Mouse (Mus musculus) left cerebral cortex, postnatal 4 days (tissue): ENCODE data around the gene Mypop. TPM values are rescaled to one million over a fixed set of nuclear protein-coding genes. Genes with fewer than 3 reads are reported as not detected.
A peak's percentile ranks its signal among the peaks of the same experiment; 100 is the strongest.

ENCODE experiments used
- DNase-seq: peaks from one replicate; pipeline ENCODE4 v3.0.0-alpha.2; 2022
- intact Hi-C: fragments of 180-260 bp; cut with DNase I; formaldehyde crosslinking; loops from one replicate; pipeline ENCODE4 v1.15.1; 2025
- total RNA-seq, 2 experiments: library from RNA; stranded (reverse); gene quantifications; 2 replicates each; pipeline ENCODE4 v1.2.3; 2021

The Mypop gene
- 10 to 100 TPM; 18.8 to 20.2 TPM for total RNA-seq

DNA sequence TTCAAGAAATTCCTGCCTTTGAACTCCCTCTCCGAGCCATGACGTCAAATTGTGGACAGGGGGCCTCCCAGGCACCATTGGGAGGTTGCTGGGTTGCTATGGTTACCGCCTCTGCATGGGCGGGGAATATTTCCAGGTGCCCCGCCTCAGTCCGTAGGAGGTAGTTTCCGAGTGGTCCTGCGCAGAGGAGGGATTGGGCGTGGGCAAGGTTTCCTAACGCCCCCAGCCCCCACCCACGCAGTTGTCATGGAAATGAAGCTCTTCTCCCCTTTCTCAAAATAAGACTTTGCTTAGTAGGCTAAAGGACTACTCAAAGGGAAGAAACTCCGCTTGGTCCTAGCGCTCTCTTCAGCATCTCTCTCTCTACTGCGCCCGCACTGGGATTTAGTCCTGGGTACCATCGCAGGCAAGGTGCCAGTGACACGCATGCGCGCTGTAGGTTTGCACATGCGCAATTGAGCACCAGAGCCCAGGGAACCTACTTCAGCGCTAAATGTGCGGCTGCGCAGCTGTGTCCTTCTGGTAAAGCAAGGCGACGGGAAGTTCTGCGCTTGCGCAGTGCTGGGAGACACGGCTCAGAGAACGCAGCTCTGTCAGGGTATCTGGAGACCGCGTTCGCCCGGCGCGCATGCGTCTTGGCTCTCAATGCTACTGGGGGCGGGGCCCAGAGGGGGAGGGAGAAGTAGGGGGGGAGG, at the start of gene Mypop:
Mypop (plus strand) TSS at position 645 of the 695 bp plus-strand sequence.
- intact Hi-C loops: no loop called here
- DNase-seq: peak; percentile 100

DNA sequence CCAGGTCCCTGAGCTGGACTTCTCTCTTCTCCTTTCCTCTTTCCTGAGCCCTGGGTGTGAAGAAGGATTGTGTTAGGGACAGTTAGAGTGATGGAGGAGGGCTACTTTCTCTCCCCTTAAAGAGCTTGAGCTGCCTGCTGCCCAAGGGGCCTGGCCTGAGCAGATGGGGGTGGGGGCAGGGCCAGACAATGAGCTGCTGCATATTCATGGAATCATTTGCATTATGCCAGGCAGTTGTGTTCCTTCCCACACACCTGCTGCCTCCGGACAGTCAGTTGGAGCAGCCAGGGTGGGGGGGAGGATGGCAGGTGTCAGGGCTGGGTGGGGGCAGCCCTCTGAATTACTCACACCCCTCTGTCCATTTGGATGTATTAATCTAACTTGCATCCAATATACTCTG, 48.7 kb upstream of the Mypop start:
- intact Hi-C loops: no loop called here
- DNase-seq: peak; percentile 90

DNA sequence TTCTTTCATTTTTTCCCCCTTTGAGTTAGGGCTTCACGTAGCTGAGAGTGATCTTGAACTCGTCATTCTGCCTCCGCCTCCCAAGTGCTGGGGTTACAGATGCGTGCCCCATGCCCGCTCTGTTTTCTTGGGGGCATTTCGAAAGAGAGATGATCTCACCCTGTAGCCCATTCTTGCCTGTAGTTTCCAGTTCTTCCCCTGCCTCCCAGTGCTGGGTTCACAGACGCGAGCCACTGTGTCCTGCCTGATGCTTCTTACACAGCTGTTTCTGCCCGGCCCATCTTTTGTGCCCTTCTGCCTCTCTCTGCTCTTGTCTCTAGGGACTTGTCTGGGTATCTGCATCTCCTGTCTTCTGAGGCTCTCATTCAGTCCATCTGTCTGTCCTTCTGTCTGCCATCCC, 48.2 kb upstream of the Mypop start:
- intact Hi-C loops: no loop called here
- no peak for DNase-seq

DNA sequence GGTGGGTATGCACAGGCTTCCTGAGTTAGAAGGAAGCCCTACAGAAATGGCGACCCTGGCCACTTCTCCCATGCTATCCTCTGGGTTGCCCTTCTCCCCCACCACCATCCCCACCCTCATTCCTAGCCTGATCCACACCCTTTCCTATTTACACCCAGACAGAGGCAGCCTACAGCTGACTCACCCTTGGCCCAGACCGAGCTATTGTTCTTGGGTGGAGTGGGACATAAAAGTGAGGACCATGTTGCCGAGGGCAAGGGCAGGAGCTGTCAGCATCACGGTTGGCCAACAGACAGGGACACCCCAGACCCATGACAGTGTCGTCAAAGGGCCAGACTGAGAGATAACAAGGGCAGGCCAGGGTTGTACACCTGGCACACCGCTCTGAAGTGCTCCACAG, 42.9 kb upstream of the Mypop start:
- intact Hi-C loops: no loop called here
- DNase-seq: no peak

DNA sequence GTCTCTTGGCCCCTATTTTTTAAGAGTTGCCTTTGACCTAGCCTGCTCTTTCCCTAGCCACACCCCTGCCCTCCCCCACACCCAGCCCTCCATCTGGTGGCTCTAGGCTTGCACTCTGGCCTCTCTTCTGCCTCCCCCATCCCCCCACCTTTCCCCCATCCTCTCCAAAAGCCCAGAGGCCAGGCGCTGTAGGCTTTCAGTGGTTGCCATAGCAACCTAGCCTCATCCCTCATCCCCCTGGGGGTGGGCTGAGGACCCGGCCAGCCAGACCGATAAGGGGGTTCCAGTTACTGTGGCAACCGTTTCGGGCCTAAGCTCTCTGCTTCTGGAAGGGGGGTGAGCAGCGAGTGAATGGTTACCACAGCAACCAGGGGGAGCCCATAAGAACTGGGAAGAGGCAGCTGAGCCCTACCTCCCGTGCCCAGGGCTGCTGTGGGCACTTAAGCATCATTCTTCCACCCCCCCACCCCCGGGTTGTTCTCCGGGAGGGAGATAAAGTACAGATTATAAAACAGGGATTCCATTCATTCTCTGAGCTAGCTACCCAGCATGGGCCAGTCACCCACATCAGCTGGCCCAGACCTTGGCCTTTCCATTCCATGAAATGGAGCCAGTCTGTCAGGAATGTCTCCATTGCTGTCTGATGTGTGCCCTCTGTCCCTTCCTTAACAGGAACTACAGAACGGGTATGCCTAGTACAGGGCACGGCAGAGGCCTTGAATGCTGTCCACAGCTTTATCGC, 41.1 kb upstream of the Mypop start:
- intact Hi-C loops: loop anchor here (5.0 kb wide), 1 partner anchor 53 kb away; no protein-coding TSS in a partner anchor
- peak; percentile 91 for DNase-seq

DNA sequence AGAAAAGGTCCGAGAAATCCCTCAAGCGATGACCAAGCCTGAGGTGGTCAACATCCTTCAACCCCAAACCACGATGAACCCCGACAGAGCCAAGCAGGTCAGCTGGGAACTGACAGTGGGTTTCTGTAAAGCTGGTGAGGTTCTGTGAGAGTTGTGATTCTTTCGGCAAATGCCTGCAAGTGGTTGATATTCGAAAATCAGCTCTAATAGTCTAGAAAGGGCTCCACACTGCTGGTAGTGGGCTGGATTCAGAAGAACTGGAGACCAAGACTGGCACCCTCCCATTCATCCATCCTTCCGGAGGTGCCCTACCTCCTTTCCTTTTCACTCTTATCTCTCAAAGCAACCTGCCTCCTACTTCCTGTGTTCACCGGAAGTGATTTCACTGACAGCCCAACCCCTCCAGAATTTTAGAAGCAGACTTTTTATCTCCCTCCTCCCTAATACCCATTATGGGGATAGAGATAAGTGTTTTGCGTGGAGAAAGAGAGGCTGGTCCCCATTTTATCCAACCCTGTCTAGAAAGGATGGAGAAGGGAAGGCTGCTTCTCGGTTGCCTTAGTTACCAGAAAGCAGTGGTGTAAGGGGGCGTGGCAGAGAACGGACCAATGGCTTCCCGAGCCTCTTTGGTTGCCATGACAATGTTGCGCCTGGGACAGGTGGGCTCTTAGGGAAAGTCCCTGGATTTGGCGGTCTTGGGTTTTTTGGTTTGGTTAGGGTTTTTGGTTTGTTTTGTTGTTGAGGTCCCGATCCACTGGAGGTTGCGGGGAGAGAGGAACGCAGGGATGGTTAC, 40.3 kb upstream of the Mypop start:
- intact Hi-C loops: loop anchor here (5.0 kb wide), 1 partner anchor 53 kb away; no protein-coding TSS in a partner anchor
- peak; percentile 53 for DNase-seq

DNA sequence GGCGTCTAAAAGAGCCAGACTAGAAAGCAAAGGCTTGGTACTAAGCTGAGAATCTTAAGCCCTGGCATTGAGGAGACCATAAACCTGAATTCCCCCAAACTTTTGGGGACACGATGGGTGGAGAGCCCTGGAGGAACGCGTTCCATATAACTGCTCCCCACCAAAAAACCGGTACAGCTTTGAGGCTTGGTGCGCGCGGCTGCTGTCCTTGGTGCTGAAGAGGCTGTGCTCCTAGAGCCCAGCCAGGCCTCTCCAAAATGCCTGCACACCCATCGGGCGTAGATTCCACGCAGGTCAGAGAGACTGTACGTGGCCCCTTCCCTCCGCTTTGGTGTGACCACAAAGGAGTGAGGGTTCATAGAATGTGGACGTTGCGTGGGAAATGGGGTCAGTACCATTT, 39.6 kb upstream of the Mypop start:
- intact Hi-C loops: loop anchor here (5.0 kb wide), 1 partner anchor 54 kb away; no protein-coding TSS in a partner anchor
- no peak for DNase-seq

DNA sequence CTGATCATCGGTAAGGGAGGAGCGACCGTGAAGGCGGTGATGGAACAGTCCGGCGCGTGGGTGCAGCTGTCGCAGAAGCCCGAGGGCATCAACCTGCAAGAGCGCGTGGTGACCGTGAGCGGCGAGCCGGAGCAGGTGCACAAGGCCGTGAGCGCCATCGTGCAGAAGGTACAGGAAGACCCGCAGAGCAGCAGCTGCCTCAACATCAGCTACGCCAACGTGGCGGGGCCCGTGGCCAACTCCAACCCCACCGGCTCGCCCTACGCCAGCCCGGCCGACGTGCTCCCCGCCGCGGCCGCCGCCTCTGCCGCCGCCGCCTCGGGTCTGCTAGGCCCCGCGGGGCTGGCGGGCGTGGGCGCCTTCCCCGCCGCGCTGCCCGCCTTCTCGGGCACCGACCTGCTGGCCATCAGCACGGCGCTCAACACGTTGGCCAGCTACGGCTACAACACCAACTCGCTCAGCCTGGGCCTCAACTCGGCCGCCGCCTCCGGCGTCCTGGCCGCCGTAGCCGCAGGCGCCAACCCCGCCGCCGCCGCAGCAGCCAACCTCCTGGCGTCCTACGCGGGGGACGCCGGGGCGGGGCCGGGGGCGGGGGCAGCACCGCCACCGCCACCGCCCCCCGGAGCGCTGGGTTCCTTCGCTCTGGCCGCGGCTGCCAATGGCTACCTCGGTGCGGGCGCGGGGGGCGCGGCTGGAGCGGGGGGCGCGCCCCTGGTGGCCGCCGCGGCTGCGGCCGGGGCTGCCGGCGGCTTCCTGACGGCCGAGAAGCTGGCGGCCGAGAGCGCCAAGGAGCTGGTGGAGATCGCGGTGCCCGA, 33.3 kb upstream of the Mypop start:
- intact Hi-C loops: no loop called here

DNA sequence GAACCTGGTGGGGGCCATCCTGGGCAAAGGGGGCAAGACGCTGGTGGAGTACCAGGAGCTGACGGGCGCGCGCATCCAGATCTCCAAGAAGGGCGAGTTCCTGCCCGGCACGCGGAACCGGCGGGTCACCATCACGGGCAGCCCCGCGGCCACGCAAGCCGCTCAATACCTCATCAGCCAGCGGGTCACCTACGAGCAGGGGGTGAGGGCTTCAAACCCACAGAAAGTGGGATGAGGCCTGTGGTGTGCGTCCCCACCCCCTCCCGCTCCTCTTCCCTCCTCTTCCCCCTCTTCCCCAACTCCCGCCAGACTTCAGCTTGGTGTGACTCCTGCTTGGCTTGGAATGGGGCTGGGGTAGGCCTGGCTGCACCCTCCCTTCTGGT, 32.7 kb upstream of the Mypop start:
- intact Hi-C loops: no loop called here
- DNase-seq: no peak

More for the DNA sequence above, 33.3 kb upstream of the Mypop start:
- DNase-seq: peak; percentile 85

DNA sequence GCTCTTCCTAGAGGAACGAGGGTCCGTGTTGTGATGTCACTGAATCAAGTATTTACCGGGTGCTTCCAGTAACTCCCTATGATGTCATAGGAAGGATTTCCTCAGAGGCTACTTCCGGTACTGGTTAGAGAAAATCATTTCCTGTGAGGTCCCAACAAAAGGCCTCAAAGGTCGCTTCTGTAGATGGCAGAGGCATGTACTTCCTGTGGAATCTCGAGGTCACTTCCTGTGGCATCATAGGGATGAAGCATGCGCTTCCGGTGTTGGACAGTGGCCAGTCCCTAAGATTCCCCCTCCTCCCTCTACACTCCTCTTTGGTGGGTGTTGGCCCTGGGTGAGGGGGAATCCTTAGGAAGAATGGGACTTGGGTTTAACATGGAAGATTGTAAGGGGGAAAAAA, 31.6 kb upstream of the Mypop start:
- no peak for DNase-seq
- intact Hi-C loops: no loop called here

DNA sequence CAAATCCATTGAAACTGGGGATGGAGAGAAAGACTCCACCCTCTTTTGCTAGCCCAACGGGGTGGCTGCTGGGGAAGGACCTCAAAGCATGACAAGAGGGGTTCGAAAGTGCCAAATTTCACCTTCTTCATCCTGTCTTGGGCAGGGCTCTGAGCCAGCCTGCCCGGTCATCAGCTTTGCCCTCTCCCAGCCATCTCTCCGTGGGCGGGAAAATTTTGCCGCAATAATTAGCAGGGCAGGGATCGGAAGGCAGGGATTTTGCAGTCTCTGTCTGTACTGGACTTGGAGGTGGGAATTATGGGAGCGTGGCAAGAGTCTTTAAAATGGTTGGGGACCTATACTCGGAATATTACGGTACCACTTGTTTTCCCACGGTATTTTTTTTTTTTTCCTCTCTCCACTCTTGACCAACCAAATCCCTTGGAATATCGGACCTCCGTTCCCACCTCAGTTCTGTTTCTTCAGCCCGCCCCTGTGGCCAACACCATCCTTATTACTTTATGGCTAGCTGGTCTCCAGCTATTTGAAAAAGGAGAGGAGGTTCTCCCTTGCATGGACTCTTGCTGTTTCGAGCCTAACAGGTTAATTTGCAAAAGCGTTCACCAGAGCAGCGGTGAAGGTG, 28.8 kb upstream of the Mypop start:
- intact Hi-C loops: no loop called here
- DNase-seq: no peak

DNA sequence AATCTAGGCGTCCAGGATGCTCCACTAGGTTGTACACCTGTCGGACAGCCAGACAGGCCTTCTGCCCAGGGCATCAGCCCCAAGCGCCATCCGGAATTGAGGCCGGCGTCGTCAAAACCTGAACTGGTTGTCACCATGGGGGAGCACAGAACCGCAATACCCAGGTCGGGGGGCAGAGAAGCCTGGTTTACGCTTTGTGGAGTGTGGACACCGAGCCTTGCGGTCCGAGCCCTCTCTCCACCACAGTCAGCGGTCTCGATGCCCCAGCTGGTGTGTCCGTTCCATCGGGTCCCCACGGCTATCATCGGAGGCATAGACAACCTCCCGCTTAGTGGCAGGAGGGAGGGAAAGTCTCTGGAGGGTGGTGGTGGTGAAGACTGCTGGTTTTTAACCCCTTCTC, 28.2 kb upstream of the Mypop start:
- intact Hi-C loops: no loop called here
- no peak for DNase-seq

DNA sequence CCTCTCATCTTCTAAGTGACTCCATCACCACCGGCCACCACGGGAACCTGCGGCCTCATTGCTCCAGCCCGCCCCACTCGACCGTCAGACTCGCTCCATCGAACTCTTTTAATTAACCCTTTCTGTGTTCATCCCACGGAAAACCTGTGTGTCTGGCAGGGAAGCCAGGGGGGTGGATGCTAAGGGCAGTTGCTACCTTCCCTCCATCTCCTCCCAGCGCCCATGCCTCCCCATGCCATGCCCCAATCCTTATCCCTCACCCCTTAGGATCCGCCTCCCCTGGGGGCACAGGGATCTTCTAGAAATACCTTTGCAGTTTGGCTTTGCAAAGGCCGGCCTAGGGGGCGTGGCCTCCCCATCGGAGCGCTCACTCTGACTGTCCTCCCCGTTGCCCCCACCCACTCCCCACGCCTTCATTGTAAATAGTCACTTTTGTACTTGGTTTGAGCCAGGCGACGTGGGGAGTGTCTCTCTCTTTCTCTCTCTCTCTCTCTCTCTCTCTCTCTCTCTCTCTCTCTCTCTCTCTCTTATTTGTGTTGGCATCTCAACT, 27.7 kb upstream of the Mypop start:
- intact Hi-C loops: no loop called here
- DNase-seq: no peak

DNA sequence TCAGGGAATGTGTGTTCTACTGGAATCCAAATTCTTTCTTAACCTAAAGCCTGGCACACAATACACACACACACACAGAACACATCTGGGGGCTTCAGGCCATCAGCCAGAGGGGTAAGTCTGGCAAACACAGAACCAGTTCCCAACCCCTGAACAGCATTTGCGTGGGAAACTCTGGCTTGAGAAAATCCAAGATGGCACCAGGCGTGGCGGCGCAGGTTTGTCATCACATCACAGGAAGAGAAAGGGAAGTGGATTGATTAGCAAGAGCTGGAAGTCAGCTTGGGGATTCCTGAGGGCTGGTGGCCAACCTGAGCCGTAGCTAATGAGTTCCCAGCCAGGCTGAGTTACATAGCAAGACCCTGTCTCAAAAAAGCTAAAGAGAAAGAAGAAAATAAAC, 25.7 kb upstream of the Mypop start:
- DNase-seq: no peak
- intact Hi-C loops: no loop called here

DNA sequence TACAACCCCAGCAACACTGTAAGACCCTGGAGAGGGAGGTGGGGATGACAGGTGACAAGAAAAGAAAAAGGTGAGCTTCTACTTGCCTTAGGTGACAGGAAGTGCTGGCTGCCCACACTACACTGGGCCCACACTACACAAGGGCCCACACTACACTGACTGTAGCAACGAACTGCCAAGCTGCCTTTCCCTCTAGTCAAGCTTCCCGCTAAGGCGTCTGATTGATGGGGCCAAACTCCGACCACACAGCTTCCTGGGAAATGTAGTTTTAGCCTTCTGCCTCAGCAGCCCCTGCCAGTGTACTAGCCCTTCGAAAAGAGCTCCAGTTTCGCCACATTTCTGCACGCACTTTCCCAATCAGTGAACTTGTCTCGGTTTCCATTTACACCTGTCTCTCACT, 23.4 kb upstream of the Mypop start:
- intact Hi-C loops: no loop called here
- no peak for DNase-seq

DNA sequence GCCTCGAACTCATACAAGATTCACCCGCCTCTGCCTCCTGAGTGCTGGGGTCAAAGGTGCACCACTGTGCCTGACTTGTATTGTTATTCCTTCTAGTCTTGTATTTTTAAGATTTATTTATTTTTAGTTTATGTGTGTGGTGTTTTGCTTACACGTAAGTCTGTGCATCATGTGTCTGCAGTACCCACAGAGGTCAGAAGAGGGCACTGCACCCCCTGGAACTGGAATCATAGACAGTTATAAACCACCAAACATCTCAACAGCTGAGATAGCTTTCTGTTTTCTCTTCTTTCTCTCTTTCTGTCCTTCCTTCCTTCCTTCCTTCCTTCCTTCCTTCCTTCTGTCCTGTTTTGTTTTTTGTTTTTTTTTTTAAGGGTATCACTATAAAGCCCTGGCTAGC, 20.1 kb upstream of the Mypop start:
- DNase-seq: no peak
- intact Hi-C loops: no loop called here

DNA sequence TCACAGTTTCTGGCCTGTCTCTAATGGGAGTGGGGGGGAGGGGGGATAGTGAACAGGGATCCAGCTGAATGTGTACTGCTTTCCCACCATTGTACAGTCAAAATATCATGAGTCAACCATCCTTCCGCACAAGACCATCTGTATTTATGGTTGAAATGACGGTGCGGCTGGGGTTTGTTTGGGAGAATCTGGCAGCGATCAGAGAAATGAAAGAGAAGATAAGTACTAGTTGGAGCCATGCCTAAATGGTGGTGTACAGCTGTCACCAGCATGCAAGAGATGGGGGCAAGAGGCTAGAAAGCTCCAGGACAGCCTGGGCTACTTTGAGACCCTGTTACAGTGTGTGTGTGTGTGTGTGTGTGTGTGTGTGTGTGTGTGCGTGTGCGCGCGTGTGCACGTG, 12.7 kb upstream of the Mypop start:
- intact Hi-C loops: no loop called here
- DNase-seq: no peak

DNA sequence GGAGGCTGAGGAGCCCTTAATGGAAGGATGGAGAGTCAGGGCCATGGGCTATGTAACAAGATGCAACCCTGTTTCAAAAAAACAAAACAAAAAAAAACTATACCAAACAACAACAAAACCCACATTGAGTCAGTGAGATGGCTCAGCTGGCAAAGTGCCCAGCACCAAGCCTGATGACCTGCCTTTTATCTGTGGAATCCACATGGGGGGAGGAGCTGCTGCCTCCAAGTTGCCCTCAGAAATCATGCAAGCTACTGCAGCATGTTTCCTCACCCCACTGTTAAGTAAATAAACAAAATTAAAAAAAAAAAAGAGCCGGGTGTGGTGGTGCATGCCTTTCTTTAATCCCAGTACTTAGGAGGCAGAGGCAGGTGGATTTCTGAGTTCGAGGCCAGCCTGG, 4.5 kb upstream of the Mypop start:
- DNase-seq: no peak
- intact Hi-C loops: no loop called here

DNA sequence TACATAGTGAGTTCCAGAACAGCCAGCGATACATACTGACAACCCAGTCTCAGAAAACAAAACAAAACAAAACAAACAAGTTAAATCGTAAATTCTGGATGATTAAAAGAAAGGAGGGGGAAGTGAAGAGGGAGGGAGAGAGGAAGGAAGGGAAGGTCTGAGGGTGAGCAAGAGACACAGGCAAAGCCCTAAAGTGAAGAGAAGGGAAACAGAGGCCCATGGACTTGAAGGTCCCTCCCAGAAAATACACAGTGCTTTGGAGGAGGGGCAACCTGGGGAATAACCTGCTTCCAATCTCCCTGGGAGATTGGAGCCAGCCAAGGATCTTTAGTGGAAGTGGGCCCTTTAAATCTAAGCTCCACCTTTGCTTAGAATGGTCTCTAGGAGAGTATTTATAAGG, 3.9 kb upstream of the Mypop start, which contains the start of gene Nanos2:
Nanos2 (plus strand) TSS at position 301 of the 400 bp plus-strand sequence.
- intact Hi-C loops: no loop called here

DNA sequence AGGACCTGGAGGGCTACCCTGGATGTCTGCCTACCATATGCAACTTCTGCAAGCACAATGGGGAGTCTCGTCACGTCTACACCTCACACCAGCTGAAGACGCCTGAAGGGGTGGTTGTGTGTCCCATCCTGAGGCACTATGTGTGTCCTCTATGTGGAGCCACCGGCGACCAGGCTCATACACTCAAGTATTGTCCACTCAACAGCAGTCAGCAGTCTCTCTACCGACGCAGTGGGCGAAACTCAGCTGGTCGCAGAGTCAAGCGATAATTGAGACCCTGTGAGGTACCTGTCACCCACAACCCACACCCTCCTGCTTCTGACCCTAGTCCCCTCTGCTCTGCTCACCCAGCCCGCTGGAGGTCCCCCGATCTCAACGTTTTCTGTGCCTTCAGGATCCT, 3.3 kb upstream of the Mypop start:
- intact Hi-C loops: no loop called here

More for the DNA sequence above, 3.9 kb upstream of the Mypop start, which contains the start of gene Nanos2:
- DNase-seq: no peak

More for the DNA sequence above, 3.3 kb upstream of the Mypop start:
- no peak for DNase-seq
